Mouse (Mus musculus) layer of hippocampus, postnatal 10 days (tissue): Measurements from ENCODE around the gene Inpp5e. TPM values are rescaled to one million over a fixed set of nuclear protein-coding genes. Genes with fewer than 3 reads are reported as not detected.

Experiments
- DNase-seq, 2 experiments: peaks; one replicate each; pipeline ENCODE4 v3.0.0; 2021; ENCODE audit warnings: low spot score in 2 of 2
- long read RNA-seq: library from polyadenylated mRNA; stranded (forward); transcript quantifications from one replicate; pipeline ENCODE4 v2.0.0, GENCODE M21; 2023
- total RNA-seq, 2 experiments: library from RNA; stranded (reverse); gene quantifications; 2 replicates each; pipeline ENCODE4 v1.2.3; 2021

Inpp5e gene
- total RNA-seq: 10 to 100 TPM; 17.2 to 21.0 TPM
- long read RNA-seq, full-length matches to known transcripts: 3 of 8 reads
- long read RNA-seq, partial matches to known transcripts: 0 of 8 reads
- long read RNA-seq, other reads (novel, unspliced or antisense): 5 of 8 reads

- peak; percentile 99 to 100 for DNase-seq
These were observed at the start of gene Inpp5e for GRCm38 (mm10) chr2:26408515-26409356. Gene Inpp5e (minus strand): TSS chr2:26409203.

DNA sequence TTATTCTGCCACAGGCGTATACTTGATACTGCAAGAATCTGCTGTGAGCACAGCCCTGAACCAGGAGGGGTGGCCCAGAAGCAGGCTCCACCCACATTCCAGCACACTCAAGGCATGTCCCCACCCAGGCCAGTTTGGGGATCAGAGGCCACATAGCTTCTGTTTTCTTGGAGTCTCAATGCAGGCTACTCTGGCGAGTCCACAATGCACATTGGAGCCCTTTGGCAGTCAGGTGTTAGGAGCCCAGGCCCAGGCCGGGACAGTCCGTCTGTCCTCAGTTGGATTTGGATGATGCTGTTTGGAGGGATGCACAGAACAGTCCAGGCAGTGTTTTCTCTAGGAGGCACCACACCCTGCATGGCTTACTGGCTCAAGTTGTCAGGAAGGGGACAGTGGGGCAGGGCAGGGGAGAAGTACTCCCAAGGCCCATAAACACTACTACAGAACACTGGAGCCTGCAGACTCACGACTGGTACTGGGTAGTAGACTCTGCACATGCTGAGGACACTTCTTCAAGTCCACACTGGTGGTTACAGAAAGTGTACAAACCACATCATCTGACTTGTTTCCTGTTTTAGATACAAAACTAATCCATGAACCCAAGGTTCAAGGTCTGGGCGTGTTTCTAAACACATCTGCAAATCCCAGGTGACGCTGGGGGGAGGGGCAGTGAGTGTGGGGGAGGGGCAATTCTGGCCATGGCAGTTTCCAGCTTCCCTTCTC is 49.6 kb upstream of the Inpp5e start:
- DNase-seq: no peak

GRCm38 (mm10) chr2:26449121-26450060 is 40.4 kb upstream of the Inpp5e start:
- peak; percentile 83 to 85 for DNase-seq

GRCm38 (mm10) chr2:26447451-26447850 is 38.4 kb upstream of the Inpp5e start:
- DNase-seq: no peak

DNA sequence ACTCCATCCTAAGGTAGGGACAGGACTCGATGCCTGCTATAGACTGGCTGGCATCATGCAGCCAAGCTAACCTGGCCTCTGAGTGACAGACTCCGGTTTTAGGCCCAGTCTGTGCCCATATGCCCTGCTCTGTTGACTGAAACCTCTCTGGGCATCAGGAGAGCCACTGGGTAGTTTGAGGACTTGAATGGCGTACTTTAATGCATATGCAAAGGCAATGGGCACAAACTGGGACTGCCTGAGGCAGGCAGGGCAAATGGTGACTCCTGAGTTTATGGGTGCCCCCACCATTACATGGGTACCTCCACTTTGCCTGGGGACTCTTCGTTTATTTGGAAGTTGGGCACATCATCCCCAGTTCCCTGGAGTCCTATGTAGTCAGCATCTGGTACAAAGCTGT is 37.7 kb upstream of the Inpp5e start:
- no peak for DNase-seq

DNA sequence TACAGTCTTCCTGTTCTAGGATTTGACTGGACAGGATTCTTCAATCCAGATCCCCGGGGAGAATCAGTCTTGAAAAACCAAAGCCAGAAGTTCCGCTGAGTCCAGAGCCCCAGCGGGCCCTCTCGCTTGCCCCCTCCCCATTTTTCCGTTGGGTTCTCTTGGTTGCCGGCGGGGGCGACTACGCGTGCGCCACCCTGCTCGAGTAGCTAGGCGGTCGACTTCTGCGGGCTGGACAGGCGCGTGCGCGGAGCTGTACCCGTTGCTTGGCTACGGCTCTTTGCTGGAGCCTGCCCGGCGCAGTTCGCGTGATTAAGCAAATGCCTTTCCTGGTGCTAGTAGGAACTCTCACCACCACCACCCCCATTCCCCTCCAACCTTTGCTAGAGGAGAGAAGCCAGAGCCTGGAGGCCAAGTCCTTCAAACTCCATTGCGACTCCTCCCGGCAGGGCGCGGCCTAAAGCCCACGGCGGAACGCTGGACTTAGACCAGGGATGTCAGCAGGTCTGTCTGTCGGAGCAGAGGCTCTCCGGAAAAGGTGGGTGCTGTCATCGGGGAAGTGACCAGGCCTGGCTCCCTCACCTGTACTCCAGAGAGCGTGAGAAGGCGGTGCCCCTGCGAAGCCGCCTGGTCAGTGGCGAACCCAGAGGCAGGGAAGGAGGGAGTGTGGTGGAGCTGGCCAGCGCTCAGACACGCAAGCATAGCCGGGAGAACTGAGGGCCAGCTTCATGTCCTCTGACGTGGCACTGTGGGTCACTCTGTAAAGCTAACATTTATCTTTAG is 36.9 kb upstream of the Inpp5e start:
- DNase-seq: peak; percentile 96 to 98

GRCm38 (mm10) chr2:26444946-26445665 is 36.1 kb upstream of the Inpp5e start, which contains the start of gene Sec16a:
Gene Sec16a (minus strand): TSS chr2:26445216.
- peak; percentile 99 for DNase-seq

GRCm38 (mm10) chr2:26444368-26444767 is 35.4 kb upstream of the Inpp5e start:
- DNase-seq: no peak

DNA sequence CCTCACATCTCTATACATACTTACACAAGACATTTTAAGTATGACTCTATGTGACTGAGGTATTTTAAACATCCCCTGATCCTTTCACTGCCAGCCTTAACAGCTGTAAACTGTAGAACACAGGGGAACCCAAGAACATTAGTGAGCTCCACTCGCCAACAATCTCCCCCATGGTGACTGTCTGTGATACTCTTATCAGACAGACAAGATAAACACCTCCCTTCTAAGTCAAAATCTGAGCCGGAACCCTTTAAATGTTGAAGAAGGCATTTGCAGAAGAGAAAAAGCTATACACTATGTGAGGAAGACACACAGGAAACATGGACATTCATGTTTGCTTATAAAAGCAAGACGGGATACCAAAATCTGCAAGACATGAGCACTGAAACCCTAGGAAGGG is 34.9 kb upstream of the Inpp5e start:
- DNase-seq: no peak

DNA sequence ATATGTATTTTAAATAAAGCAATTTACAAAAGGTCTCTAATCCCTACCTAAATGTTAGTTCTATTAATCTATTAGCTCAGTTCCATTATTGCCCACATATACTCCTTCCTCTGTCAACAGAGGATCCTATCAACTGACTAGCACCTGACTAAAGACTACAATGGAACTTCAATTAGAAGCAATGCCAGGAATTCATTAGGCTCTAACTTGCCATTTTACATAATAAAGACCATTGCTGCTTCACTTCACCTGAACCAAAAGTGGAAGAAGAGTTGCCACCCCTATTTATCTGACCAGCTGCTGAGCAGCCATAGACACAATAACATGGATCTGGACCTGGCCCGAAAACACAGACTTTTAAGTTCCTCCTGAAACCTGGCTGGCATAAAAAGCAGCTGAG is 33.8 kb upstream of the Inpp5e start:
- no peak for DNase-seq

- no peak for DNase-seq
These were observed 32.7 kb upstream of the Inpp5e start for GRCm38 (mm10) chr2:26441688-26442087.

- no peak for DNase-seq
These were observed 32.3 kb upstream of the Inpp5e start for GRCm38 (mm10) chr2:26441261-26441660.

- DNase-seq: no peak
These were observed 30.7 kb upstream of the Inpp5e start for GRCm38 (mm10) chr2:26439671-26440070.

- DNase-seq: no peak
These were observed 29.4 kb upstream of the Inpp5e start for GRCm38 (mm10) chr2:26438373-26438772.

DNA sequence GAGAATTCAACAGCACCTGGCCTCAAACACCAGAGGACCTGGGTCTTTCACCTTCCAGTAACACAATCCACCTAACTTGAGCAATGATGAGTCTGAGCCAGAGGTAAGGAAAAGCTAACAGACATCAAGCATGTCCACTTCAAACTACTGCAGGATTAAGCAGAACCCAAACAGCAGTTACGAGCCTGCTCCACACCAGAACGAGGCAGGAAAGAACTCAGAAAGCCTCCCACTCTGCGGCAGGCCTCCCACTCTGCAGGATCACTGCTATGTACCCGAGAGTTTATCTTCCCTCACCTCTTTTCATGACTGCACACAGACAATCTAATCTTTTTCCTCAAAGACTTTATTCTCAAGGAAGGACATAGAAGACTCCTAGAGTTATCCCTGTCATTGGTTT is 28.2 kb upstream of the Inpp5e start:
- no peak for DNase-seq

GRCm38 (mm10) chr2:26434791-26435572 is 26.0 kb upstream of the Inpp5e start:
- DNase-seq: no peak

GRCm38 (mm10) chr2:26429851-26430250 is 20.8 kb upstream of the Inpp5e start:
- no peak for DNase-seq

DNA sequence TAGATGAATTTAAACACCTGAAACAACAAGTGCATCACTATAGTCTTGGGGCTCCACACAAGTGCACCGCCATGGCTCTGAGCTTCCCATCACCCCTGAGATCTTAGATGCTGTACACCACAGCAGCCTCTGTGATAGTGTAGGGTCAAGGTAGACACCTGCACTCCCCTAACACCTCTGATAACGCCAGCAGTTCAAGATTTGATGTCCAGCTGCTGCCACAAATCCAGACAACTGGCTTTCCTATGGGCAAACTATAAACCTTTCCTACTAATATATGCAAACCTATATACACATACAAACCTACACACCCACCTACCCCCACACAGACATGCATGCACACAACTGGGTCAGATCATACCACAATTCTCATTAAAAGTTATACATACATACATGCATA is 15.5 kb upstream of the Inpp5e start:
- no peak for DNase-seq

DNA sequence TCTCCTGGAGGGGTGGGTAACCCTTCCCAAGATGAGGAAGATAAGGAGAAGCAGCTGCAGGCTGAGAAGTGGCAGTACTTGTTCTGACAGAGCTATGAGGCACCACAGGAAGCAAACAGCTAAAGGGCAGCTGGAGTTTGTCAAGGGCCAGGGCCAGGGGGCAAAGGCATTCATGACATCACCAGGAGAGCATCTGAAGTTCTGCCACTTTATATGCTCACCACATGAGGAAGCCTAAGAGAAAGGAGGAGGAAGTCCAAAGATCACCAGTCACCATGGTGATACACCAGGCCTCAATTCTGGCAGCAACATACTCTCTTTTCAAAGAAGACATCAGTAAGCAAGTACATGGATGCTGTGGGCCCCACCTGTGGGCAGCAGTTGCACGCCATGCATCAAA is 14.1 kb upstream of the Inpp5e start:
- DNase-seq: no peak
